24 mouse cellular contexts compared by ENCODE assay signal in the genomic region with DNA sequence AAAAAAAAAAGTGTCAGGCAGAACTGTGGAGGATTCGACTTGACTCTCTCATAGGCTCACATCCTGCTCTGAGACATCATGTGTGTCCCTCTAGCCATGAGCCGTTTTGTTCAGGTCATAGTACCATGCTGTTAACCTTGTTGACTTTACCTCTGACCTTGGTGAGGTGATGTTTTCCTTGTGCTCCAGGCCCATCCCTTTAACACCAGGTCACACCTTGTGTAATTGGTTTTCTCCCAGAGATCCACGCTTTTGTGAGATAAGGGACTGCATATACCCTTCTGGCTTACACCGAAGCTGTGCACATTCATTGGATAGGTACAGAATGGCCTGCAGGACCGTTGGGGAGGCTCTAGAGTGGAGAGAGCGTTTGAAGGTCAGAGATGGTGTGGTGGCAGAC. TPM values are rescaled to one million over a fixed set of nuclear protein-coding genes. Genes with fewer than 3 reads are reported as not detected.
DNase-seq lines count a peak whose midpoint lies in the region; ATAC-seq and TF ChIP-seq lines count a peak whose summit lies in the region.
"Had no signal": no experiment of that assay in that cellular context is flagged by ENCODE, and none has a peak within 500 bp of the region (broad histone marks: within the 10 kb centered on the region; RNA-seq: fewer than 3 reads in every experiment).

No protein-coding gene starts in this region.

- no peak overlapping the region for H3K9ac ChIP-seq in heart, embryonic 11.5 days (ENCODE audit: low read depth, low read length)
- H3K9ac ChIP-seq in intestine, embryonic 15.5 days = no peak overlapping the region
- no peak overlapping the region for H3K9ac ChIP-seq in liver, embryonic 13.5 days
- H3K9ac ChIP-seq in stomach, embryonic 15.5 days = no peak overlapping the region
- H3K9ac ChIP-seq: embryonic facial prominence, embryonic 13.5 days; forebrain, embryonic 15.5 days; heart, embryonic 12.5 days; hindbrain, embryonic 13.5 days; midbrain, embryonic 13.5 days had no signal

- TF ChIP-seq CTCF in lung, adult 2 months (IDR thresholded peaks at IDR 0.05; ENCODE audit: insufficient read depth, low read length) = no peak

- H3K4me1 ChIP-seq in heart, embryonic 11.5 days (ENCODE audit: control insufficient read depth, insufficient read depth, low read length) = peaks cover 28% of the 10 kb centered on the region
- 0 out of 2 replicates have a peak, but pooled peaks cover 10% of the 10 kb centered on the region for H3K4me1 ChIP-seq in intestine, embryonic 15.5 days (replicated peaks)
- peaks cover 17% of the 10 kb centered on the region for H3K4me1 ChIP-seq in liver, embryonic 13.5 days (replicated peaks)
- 0 out of 2 replicates have a peak, but pooled peaks cover 6% of the 10 kb centered on the region for H3K4me1 ChIP-seq in stomach, embryonic 15.5 days
- H3K4me1 ChIP-seq in lung, adult 2 months (ENCODE audit: control insufficient read depth, insufficient read depth, low read length) = no peaks in the 10 kb centered on the region

- intact Hi-C loops in heart, postnatal 25 days (cut with DNase I) = no loop called here

- H3K27me3 ChIP-seq in heart, embryonic 11.5 days (ENCODE audit: control insufficient read depth, insufficient read depth, low read length) = no peaks in the 10 kb centered on the region
- H3K27me3 ChIP-seq in intestine, embryonic 15.5 days (replicated peaks) = no peaks in the 10 kb centered on the region
- H3K27me3 ChIP-seq in liver, embryonic 13.5 days = peaks cover 3% of the 10 kb centered on the region; the same call in 1 of the 2 replicates
- no peaks in the 10 kb centered on the region for H3K27me3 ChIP-seq in stomach, embryonic 15.5 days (replicated peaks)
- H3K27me3 ChIP-seq: embryonic facial prominence, embryonic 13.5 days; forebrain, embryonic 15.5 days; heart, embryonic 12.5 days; hindbrain, embryonic 13.5 days; midbrain, embryonic 13.5 days had no signal

- H3K4me2 ChIP-seq in heart, embryonic 11.5 days = no peak overlapping the region
- no peak overlapping the region for H3K4me2 ChIP-seq in intestine, embryonic 15.5 days (replicated peaks)
- no peak overlapping the region for H3K4me2 ChIP-seq in liver, embryonic 13.5 days
- H3K4me2 ChIP-seq in stomach, embryonic 15.5 days = no peak overlapping the region
- H3K4me2 ChIP-seq: embryonic facial prominence, embryonic 13.5 days; forebrain, embryonic 15.5 days; heart, embryonic 12.5 days; hindbrain, embryonic 13.5 days; midbrain, embryonic 13.5 days had no signal

- H3K36me3 ChIP-seq in heart, embryonic 11.5 days (ENCODE audit: control insufficient read depth, insufficient read depth, low read length) = no peaks in the 10 kb centered on the region
- no peaks in the 10 kb centered on the region for H3K36me3 ChIP-seq in intestine, embryonic 15.5 days
- no peaks in the 10 kb centered on the region for H3K36me3 ChIP-seq in liver, embryonic 13.5 days
- H3K36me3 ChIP-seq in stomach, embryonic 15.5 days = no peaks in the 10 kb centered on the region
- H3K36me3 ChIP-seq: embryonic facial prominence, embryonic 13.5 days; forebrain, embryonic 15.5 days; heart, embryonic 12.5 days had no signal

- H3K27ac ChIP-seq in heart, embryonic 11.5 days (ENCODE audit: low read depth, low read length) = peak overlapping the region; percentile 22; the same call in 1 of the 2 replicates
- no peak overlapping the region for H3K27ac ChIP-seq in intestine, embryonic 15.5 days
- H3K27ac ChIP-seq in liver, embryonic 13.5 days = peak overlapping the region; percentile 29; the same call in 1 of the 2 replicates
- no peak overlapping the region for H3K27ac ChIP-seq in stomach, embryonic 15.5 days
- H3K27ac ChIP-seq: embryonic facial prominence, embryonic 13.5 days; forebrain, embryonic 15.5 days; hindbrain, embryonic 13.5 days; limb, embryonic 10.5 days; midbrain, embryonic 13.5 days had no signal

- no peak for DNase-seq in heart, postnatal 25 days (ENCODE audit: low spot score)
- no peak for DNase-seq in liver, embryonic 13.5 days
- no peak for DNase-seq in kidney, adult 11 months
- DNase-seq in lung, adult 2 months = no peak
- DNase-seq in left cerebral cortex, adult 11 months (ENCODE audit: low spot score) = no peak
- DNase-seq: adrenal gland, adult 2 months; cerebellum, adult 18-20 months; cerebellum, postnatal 14 days; heart, postnatal 14 days; kidney, adult 18-20 months; lung, adult 18-20 months; right cerebral cortex, postnatal 14 days; spleen, adult 18-20 months; thymus, postnatal 14 days had no signal

- H3K4me3 ChIP-seq in heart, embryonic 11.5 days (ENCODE audit: low read depth, low read length) = no peak overlapping the region
- H3K4me3 ChIP-seq in intestine, embryonic 15.5 days (replicated peaks) = no peak overlapping the region
- H3K4me3 ChIP-seq in liver, embryonic 13.5 days (replicated peaks) = no peak overlapping the region
- no peak overlapping the region for H3K4me3 ChIP-seq in stomach, embryonic 15.5 days (replicated peaks)
- no peak overlapping the region for H3K4me3 ChIP-seq in lung, adult 2 months (replicated peaks; ENCODE audit: extremely low read depth, low read depth, low read length)
- H3K4me3 ChIP-seq: embryonic facial prominence, embryonic 13.5 days; forebrain, embryonic 15.5 days; heart, embryonic 12.5 days; hindbrain, embryonic 13.5 days; limb, embryonic 10.5 days; midbrain, embryonic 13.5 days had no signal

- no peaks in the 10 kb centered on the region for H3K9me3 ChIP-seq in heart, embryonic 11.5 days (replicated peaks; ENCODE audit: control insufficient read depth, low read length)
- H3K9me3 ChIP-seq in intestine, embryonic 15.5 days = no peaks in the 10 kb centered on the region
- H3K9me3 ChIP-seq in liver, embryonic 13.5 days (replicated peaks) = no peaks in the 10 kb centered on the region
- H3K9me3 ChIP-seq in stomach, embryonic 15.5 days = no peaks in the 10 kb centered on the region
- H3K9me3 ChIP-seq: embryonic facial prominence, embryonic 13.5 days; forebrain, embryonic 15.5 days; heart, embryonic 12.5 days; hindbrain, embryonic 13.5 days; limb, embryonic 10.5 days; midbrain, embryonic 13.5 days had no signal

- WGBS in heart, embryonic 11.5 days (ENCODE audit: insufficient replicate concordance) = 61% methylated on average over 6 of the region's 6 CpGs
- 68% methylated on average over 6 of the region's 6 CpGs for WGBS in intestine, embryonic 15.5 days
- WGBS in liver, embryonic 13.5 days (ENCODE audit: insufficient replicate concordance) = 52% methylated on average over 6 of the region's 6 CpGs
- whole genome bisulfite sequencing in stomach, embryonic 15.5 days = 53% methylated on average over 6 of the region's 6 CpGs
- WGBS in lung, adult 2 months = 68% methylated on average over 6 of the region's 6 CpGs

- no peak for ATAC-seq in heart, embryonic 11.5 days (replicated peaks; ENCODE audit: insufficient number of reproducible peaks, low FRiP score, low TSS enrichment)
- ATAC-seq in intestine, embryonic 15.5 days = peak; percentile 41
- peak; percentile 64 for ATAC-seq in liver, embryonic 13.5 days (ENCODE audit: low read depth)
- ATAC-seq in stomach, embryonic 15.5 days (ENCODE audit: insufficient read depth, low FRiP score, low read depth) = peak; percentile 36; the same call in 1 of the 2 replicates
- ATAC-seq: CD4-positive, CD25-positive, alpha-beta regulatory T cell, adult 4 months; forebrain, embryonic 15.5 days; midbrain, embryonic 13.5 days had no signal

- TF ChIP-seq POLR2A in lung, adult 2 months (IDR thresholded peaks at IDR 0.05; ENCODE audit: borderline replicate concordance, extremely low read depth, low read depth, low read length) = no peak

RNA-seq across cellular contexts. Expression of a gene that starts 8.0 kb away (rescaled TPM):
- polyA plus RNA-seq in heart, embryonic 11.5 days (2014; fragmentation: Nextera tagmentation; extraction: Ambion mirVana) = 24.5 and 28.1 TPM in 2 replicates
- total RNA-seq in heart, postnatal 25 days (2021) = 10 to 100 TPM; 52.4 to 55.6 TPM
- 50.6 and 53.7 TPM in 2 replicates for polyA plus RNA-seq in intestine, embryonic 15.5 days (2015; fragmentation: Nextera tagmentation; extraction: Ambion mirVana)
- polyA plus RNA-seq in liver, embryonic 13.5 days (2015; fragmentation: Nextera tagmentation; extraction: Ambion mirVana) = 12.0 and 17.7 TPM in 2 replicates
- polyA plus RNA-seq in stomach, embryonic 15.5 days (2015; fragmentation: Nextera tagmentation; extraction: Ambion mirVana) = 59.0 and 68.1 TPM in 2 replicates
- 32.5 and 37.1 TPM in 2 replicates for polyA plus RNA-seq in lung, adult 2 months (2012; rRNA removed)

Comparison
In these comparisons a context has a peak if more than half of its experiments do, and no peak if none do; other contexts are left out.
1. H3K27ac ChIP-seq: peak in heart, embryonic 11.5 days (single experiment) and liver, embryonic 13.5 days (single experiment); none in intestine, embryonic 15.5 days (single experiment) and stomach, embryonic 15.5 days (single experiment).